Mouse (Mus musculus): ENCODE results near the gene Kif6. TPM values are rescaled to one million over a fixed set of nuclear protein-coding genes. Genes with fewer than 3 reads are reported as not detected.

Gene Kif6
- total and polyA plus RNA-seq, 3 experiments, result 0.11 TPM; not detected in 2

- ATAC-seq (ENCODE audit: extremely low read depth, insufficient number of reproducible peaks, low FRiP score, poor library complexity, severe bottlenecking) (no peak), DNase-seq (ENCODE audit: low spot score) (no peak)
- Histone ChIP-seq H3K36me3 (replicated peaks) (no peaks in the 10 kb centered on the region), H3K9me3 (replicated peaks) (peaks cover 46% of the 10 kb centered on the region), H3K4me1 (ENCODE audit: insufficient read depth, low read depth, low read length) (no peaks in the 10 kb centered on the region), H3K4me3 (ENCODE audit: low read depth, low read length) (no peak overlapping the region), H3K27me3 (ENCODE audit: insufficient read depth, low read length) (no peaks in the 10 kb centered on the region)
- no peak for TF ChIP-seq GATA2 (IDR thresholded peaks at IDR 0.05; ENCODE audit: borderline replicate concordance, low read depth, low read length)
- no peak for TF ChIP-seq POLR2AphosphoS5 (IDR thresholded peaks at IDR 0.05; ENCODE audit: insufficient replicate concordance, low read depth, low read length)
- TF ChIP-seq TAL1 (conservative IDR thresholded peaks at IDR 0.05; ENCODE audit: low read depth, low read length), result no peak
- no peak for TF ChIP-seq GATA1 (IDR thresholded peaks at IDR 0.05; ENCODE audit: borderline replicate concordance, low read length)
- no peak for TF ChIP-seq CTCF (IDR thresholded peaks at IDR 0.05; ENCODE audit: low read depth, low read length)
Measured at GRCm38 (mm10) chr17:49777115-49777839, 162.3 kb downstream of the Kif6 start.

- DNase-seq (ENCODE audit: low spot score) (no peak), ATAC-seq (ENCODE audit: extremely low read depth, insufficient number of reproducible peaks, low FRiP score, poor library complexity, severe bottlenecking) (no peak)
- H3K4me1 ChIP-seq (ENCODE audit: insufficient read depth, low read depth, low read length), result no peaks in the 10 kb centered on the region
- no peaks in the 10 kb centered on the region for H3K36me3 ChIP-seq (replicated peaks)
- TF ChIP-seq CTCF (IDR thresholded peaks at IDR 0.05; ENCODE audit: low read depth, low read length) (no peak), GATA1 (IDR thresholded peaks at IDR 0.05; ENCODE audit: borderline replicate concordance, low read length) (no peak), POLR2AphosphoS5 (IDR thresholded peaks at IDR 0.05; ENCODE audit: insufficient replicate concordance, low read depth, low read length) (no peak), TAL1 (conservative IDR thresholded peaks at IDR 0.05; ENCODE audit: low read depth, low read length) (no peak), GATA2 (IDR thresholded peaks at IDR 0.05; ENCODE audit: borderline replicate concordance, low read depth, low read length) (no peak)
- no peaks in the 10 kb centered on the region for H3K27me3 ChIP-seq (ENCODE audit: insufficient read depth, low read length)
- H3K4me3 ChIP-seq (ENCODE audit: low read depth, low read length), result no peak overlapping the region
- peaks cover 48% of the 10 kb centered on the region for H3K9me3 ChIP-seq (replicated peaks)
Measured at GRCm38 (mm10) chr17:49779066-49779465, 164.1 kb downstream of the Kif6 start.

- no peaks in the 10 kb centered on the region for H3K27me3 ChIP-seq (ENCODE audit: insufficient read depth, low read length)
- DNase-seq (ENCODE audit: low spot score) (no peak), ATAC-seq (ENCODE audit: extremely low read depth, insufficient number of reproducible peaks, low FRiP score, poor library complexity, severe bottlenecking) (no peak)
- peaks cover 44% of the 10 kb centered on the region for H3K9me3 ChIP-seq (replicated peaks)
- H3K4me3 ChIP-seq (ENCODE audit: low read depth, low read length), result no peak overlapping the region
- no peaks in the 10 kb centered on the region for H3K36me3 ChIP-seq (replicated peaks)
- TF ChIP-seq TAL1 (conservative IDR thresholded peaks at IDR 0.05; ENCODE audit: low read depth, low read length) (no peak), GATA2 (IDR thresholded peaks at IDR 0.05; ENCODE audit: borderline replicate concordance, low read depth, low read length) (no peak), POLR2AphosphoS5 (IDR thresholded peaks at IDR 0.05; ENCODE audit: insufficient replicate concordance, low read depth, low read length) (no peak), GATA1 (IDR thresholded peaks at IDR 0.05; ENCODE audit: borderline replicate concordance, low read length) (no peak), CTCF (IDR thresholded peaks at IDR 0.05; ENCODE audit: low read depth, low read length) (no peak)
- H3K4me1 ChIP-seq (ENCODE audit: insufficient read depth, low read depth, low read length), result no peaks in the 10 kb centered on the region
Measured at GRCm38 (mm10) chr17:49779576-49779975, 164.6 kb downstream of the Kif6 start.

- Histone ChIP-seq H3K4me1 (ENCODE audit: insufficient read depth, low read depth, low read length) (no peaks in the 10 kb centered on the region), H3K36me3 (replicated peaks) (no peaks in the 10 kb centered on the region), H3K4me3 (ENCODE audit: low read depth, low read length) (no peak overlapping the region), H3K9me3 (replicated peaks) (peaks cover 54% of the 10 kb centered on the region), H3K27me3 (ENCODE audit: insufficient read depth, low read length) (no peaks in the 10 kb centered on the region)
- TF ChIP-seq GATA2 (IDR thresholded peaks at IDR 0.05; ENCODE audit: borderline replicate concordance, low read depth, low read length), result no peak
- no peak for ATAC-seq (ENCODE audit: extremely low read depth, insufficient number of reproducible peaks, low FRiP score, poor library complexity, severe bottlenecking)
- DNase-seq (ENCODE audit: low spot score), result no peak
Measured at GRCm38 (mm10) chr17:49785851-49786250, 170.9 kb downstream of the Kif6 start.

GRCm38 (mm10) chr17:49787351-49787750 lies 172.4 kb downstream of the Kif6 start:
- no peak overlapping the region for H3K4me3 ChIP-seq (ENCODE audit: low read depth, low read length)
- H3K9me3 ChIP-seq (replicated peaks), result peaks cover 59% of the 10 kb centered on the region
- H3K36me3 ChIP-seq (replicated peaks), result no peaks in the 10 kb centered on the region
- ATAC-seq (ENCODE audit: extremely low read depth, insufficient number of reproducible peaks, low FRiP score, poor library complexity, severe bottlenecking), result no peak
- H3K27me3 ChIP-seq (ENCODE audit: insufficient read depth, low read length), result no peaks in the 10 kb centered on the region
- DNase-seq (ENCODE audit: low spot score), result no peak
- TF ChIP-seq CTCF (IDR thresholded peaks at IDR 0.05; ENCODE audit: low read depth, low read length), result no peak
- no peak for TF ChIP-seq POLR2AphosphoS5 (IDR thresholded peaks at IDR 0.05; ENCODE audit: insufficient replicate concordance, low read depth, low read length)
- TF ChIP-seq TAL1 (conservative IDR thresholded peaks at IDR 0.05; ENCODE audit: low read depth, low read length), result no peak
- TF ChIP-seq GATA2 (IDR thresholded peaks at IDR 0.05; ENCODE audit: borderline replicate concordance, low read depth, low read length), result no peak
- TF ChIP-seq GATA1 (IDR thresholded peaks at IDR 0.05; ENCODE audit: borderline replicate concordance, low read length), result no peak
- no peaks in the 10 kb centered on the region for H3K4me1 ChIP-seq (ENCODE audit: insufficient read depth, low read depth, low read length)

GRCm38 (mm10) chr17:49788187-49788974 lies 173.4 kb downstream of the Kif6 start:
- Histone ChIP-seq H3K9me3 (replicated peaks) (peaks cover 63% of the 10 kb centered on the region), H3K36me3 (replicated peaks) (no peaks in the 10 kb centered on the region), H3K4me3 (ENCODE audit: low read depth, low read length) (no peak overlapping the region), H3K27me3 (ENCODE audit: insufficient read depth, low read length) (no peaks in the 10 kb centered on the region), H3K4me1 (ENCODE audit: insufficient read depth, low read depth, low read length) (no peaks in the 10 kb centered on the region)
- DNase-seq (ENCODE audit: low spot score) (no peak), ATAC-seq (ENCODE audit: extremely low read depth, insufficient number of reproducible peaks, low FRiP score, poor library complexity, severe bottlenecking) (no peak)
- TF ChIP-seq POLR2AphosphoS5 (IDR thresholded peaks at IDR 0.05; ENCODE audit: insufficient replicate concordance, low read depth, low read length) (no peak), TAL1 (conservative IDR thresholded peaks at IDR 0.05; ENCODE audit: low read depth, low read length) (no peak), CTCF (IDR thresholded peaks at IDR 0.05; ENCODE audit: low read depth, low read length) (no peak), GATA1 (IDR thresholded peaks at IDR 0.05; ENCODE audit: borderline replicate concordance, low read length) (no peak)
